Comparison of ENCODE assay signal across 13 mouse cellular contexts in genomic region chr11:55155070-55155421, GRCm38 (mm10). TPM values are rescaled to one million over a fixed set of nuclear protein-coding genes. Genes with fewer than 3 reads are reported as not detected.
DNase-seq lines count a peak whose midpoint lies in the region; ATAC-seq and TF ChIP-seq lines count a peak whose summit lies in the region.
"Had no signal": no experiment of that assay in that cellular context is flagged by ENCODE, and none has a peak within 500 bp of the region (broad histone marks: within the 10 kb centered on the region; RNA-seq: fewer than 3 reads in every experiment).

No protein-coding gene starts in this region.

- H3K9me3 ChIP-seq in kidney, postnatal 0 days (replicated peaks; ENCODE audit: low read length), result no peaks in the 10 kb centered on the region
- H3K9me3 ChIP-seq in hindbrain, embryonic 10.5 days, result no peaks in the 10 kb centered on the region
- H3K9me3 ChIP-seq: forebrain, embryonic 12.5 days; limb, embryonic 10.5 days; midbrain, embryonic 13.5 days had no signal

- no peak overlapping the region for H3K27ac ChIP-seq in kidney, postnatal 0 days
- H3K27ac ChIP-seq in bone marrow, adult 2 months (ENCODE audit: control insufficient read depth, insufficient read depth, low read depth, low read length, poor library complexity), result peak overlapping the region; percentile 68; the same call in 1 of the 2 replicates
- H3K27ac ChIP-seq in spleen, adult 2 months (ENCODE audit: insufficient read depth, low read length), result peak overlapping the region; percentile 69
- no peak overlapping the region for H3K27ac ChIP-seq in hindbrain, embryonic 10.5 days
- H3K27ac ChIP-seq: forebrain, embryonic 12.5 days; limb, embryonic 10.5 days; midbrain, embryonic 13.5 days had no signal

- H3K4me2 ChIP-seq in kidney, postnatal 0 days (ENCODE audit: low read length), result no peak overlapping the region
- H3K4me2 ChIP-seq: forebrain, embryonic 12.5 days; midbrain, embryonic 13.5 days had no signal

- ATAC-seq in kidney, postnatal 0 days (replicated peaks; ENCODE audit: low FRiP score, low read depth), result no peak
- ATAC-seq: intestine, embryonic 16.5 days; midbrain, embryonic 13.5 days had no signal

- no peak for TF ChIP-seq POLR2A in bone marrow, adult 2 months (IDR thresholded peaks at IDR 0.05; ENCODE audit: borderline replicate concordance, control insufficient read depth, low read depth, low read length)
- TF ChIP-seq POLR2A in spleen, adult 2 months (IDR thresholded peaks at IDR 0.05; ENCODE audit: low read depth, low read length), result no peak

- WGBS in kidney, postnatal 0 days, result 34% methylated on average over 6 of the region's 6 CpGs
- 4% methylated on average over 6 of the region's 6 CpGs for WGBS in bone marrow, adult 2 months
- 7% methylated on average over 6 of the region's 6 CpGs for WGBS in spleen, adult 2 months
- 75% methylated on average over 6 of the region's 6 CpGs for WGBS in hindbrain, embryonic 10.5 days

- no peaks in the 10 kb centered on the region for H3K36me3 ChIP-seq in kidney, postnatal 0 days (ENCODE audit: insufficient read depth, low read length)
- no peaks in the 10 kb centered on the region for H3K36me3 ChIP-seq in spleen, adult 2 months (ENCODE audit: control insufficient read depth, insufficient read depth, low read length)
- H3K36me3 ChIP-seq in hindbrain, embryonic 10.5 days, result no peaks in the 10 kb centered on the region
- H3K36me3 ChIP-seq: forebrain, embryonic 12.5 days; limb, embryonic 10.5 days; midbrain, embryonic 13.5 days had no signal

- no peaks in the 10 kb centered on the region for H3K4me1 ChIP-seq in kidney, postnatal 0 days (replicated peaks; ENCODE audit: insufficient read depth, low read length)
- peaks cover 2% of the 10 kb centered on the region; the same call in 1 of the 2 replicates for H3K4me1 ChIP-seq in bone marrow, adult 2 months (ENCODE audit: control insufficient read depth, insufficient read depth, low read length)
- H3K4me1 ChIP-seq in spleen, adult 2 months (ENCODE audit: control insufficient read depth, insufficient read depth, insufficient read length), result peaks cover 14% of the 10 kb centered on the region; the same call in 1 of the 2 replicates
- H3K4me1 ChIP-seq in hindbrain, embryonic 10.5 days (replicated peaks), result no peaks in the 10 kb centered on the region
- H3K4me1 ChIP-seq: forebrain, embryonic 12.5 days; limb, embryonic 10.5 days; midbrain, embryonic 13.5 days had no signal

- no peaks in the 10 kb centered on the region for H3K27me3 ChIP-seq in kidney, postnatal 0 days (ENCODE audit: insufficient read depth, low read length)
- H3K27me3 ChIP-seq in spleen, adult 2 months (ENCODE audit: control insufficient read depth, insufficient read depth, low read length), result no peaks in the 10 kb centered on the region
- no peaks in the 10 kb centered on the region for H3K27me3 ChIP-seq in hindbrain, embryonic 10.5 days (ENCODE audit: insufficient read depth, poor library complexity, severe bottlenecking)
- H3K27me3 ChIP-seq: forebrain, embryonic 12.5 days; midbrain, embryonic 13.5 days had no signal

- no peak overlapping the region for H3K4me3 ChIP-seq in kidney, postnatal 0 days (replicated peaks; ENCODE audit: low read depth, low read length)
- H3K4me3 ChIP-seq in bone marrow, adult 2 months (replicated peaks; ENCODE audit: control insufficient read depth, low read depth, low read length), result no peak overlapping the region
- H3K4me3 ChIP-seq in spleen, adult 2 months (ENCODE audit: extremely low read depth, insufficient read depth, insufficient read length), result no peak overlapping the region
- H3K4me3 ChIP-seq in hindbrain, embryonic 10.5 days, result no peak overlapping the region
- H3K4me3 ChIP-seq: forebrain, embryonic 12.5 days; limb, embryonic 10.5 days; midbrain, embryonic 13.5 days had no signal

- peak; percentile 37 for DNase-seq in kidney, postnatal 0 days (ENCODE audit: low spot score)
- DNase-seq in kidney, postnatal 4 days, result no peak
- DNase-seq in lung, postnatal 14 days, result peak; percentile 22
- DNase-seq in spleen, adult 2 months (ENCODE audit: low read depth in 1 of 2, low spot score in 2 of 2), result peak; percentile 70 to 73
- no peak for DNase-seq in hindbrain, embryonic 10.5 days (ENCODE audit: low spot score)
- DNase-seq in adipocyte (ENCODE audit: low spot score), result no peak
- DNase-seq: adrenal gland, postnatal 36 days had no signal

- H3K9ac ChIP-seq in kidney, postnatal 0 days (ENCODE audit: low read depth, low read length), result no peak overlapping the region
- H3K9ac ChIP-seq: forebrain, embryonic 12.5 days; midbrain, embryonic 13.5 days had no signal

- TF ChIP-seq CTCF in kidney, postnatal 0 days (IDR thresholded peaks at IDR 0.05; ENCODE audit: low read depth), result no peak
- TF ChIP-seq CTCF in bone marrow, adult 2 months (IDR thresholded peaks at IDR 0.05; ENCODE audit: control insufficient read depth, insufficient read depth, low read length), result no peak
- TF ChIP-seq CTCF in spleen, adult 2 months (IDR thresholded peaks at IDR 0.05; ENCODE audit: extremely low read depth, insufficient read depth, insufficient read length, insufficient replicate concordance), result no peak

RNA-seq across cellular contexts. Expression of gene Slc36a3, which starts 3.5 kb away (rescaled TPM):
- polyA plus RNA-seq in kidney, postnatal 0 days (2015; fragmentation: Nextera tagmentation; extraction: Ambion mirVana), result not detected in 2 replicates
- not detected in 2 replicates for polyA plus RNA-seq in bone marrow, adult 2 months (2011; ENCODE audit: insufficient read depth, insufficient read length, low replicate concordance, missing spikeins)
- polyA plus RNA-seq in spleen, adult 2 months (2012; rRNA removed), result 1.4 and 1.6 TPM in 2 replicates
- polyA plus RNA-seq in hindbrain, embryonic 10.5 days (2016; fragmentation: Nextera tagmentation; extraction: Ambion mirVana), result not detected in 2 replicates
- polyA plus RNA-seq: forebrain, embryonic 12.5 days; heart, embryonic 14.5 days; intestine, embryonic 16.5 days; limb, embryonic 10.5 days; midbrain, embryonic 13.5 days had no signal

RNA-seq across cellular contexts. Expression of gene Slc36a2, which starts 29.8 kb away (rescaled TPM):
- 0.27 and 0.43 TPM in 2 replicates for polyA plus RNA-seq in kidney, postnatal 0 days (2015; fragmentation: Nextera tagmentation; extraction: Ambion mirVana)
- polyA plus RNA-seq in bone marrow, adult 2 months (2011; ENCODE audit: insufficient read depth, insufficient read length, low replicate concordance, missing spikeins), result 0.85 and 4.3 TPM in 2 replicates
- polyA plus RNA-seq in spleen, adult 2 months (2012; rRNA removed), result 10.2 and 12.8 TPM in 2 replicates
- polyA plus RNA-seq in hindbrain, embryonic 10.5 days (2016; fragmentation: Nextera tagmentation; extraction: Ambion mirVana), result 0.97 and 1.0 TPM in 2 replicates
- polyA plus RNA-seq: forebrain, embryonic 12.5 days had no signal

RNA-seq across cellular contexts. Expression of gene Slc36a1, which starts 49.1 kb away (rescaled TPM):
- polyA plus RNA-seq in kidney, postnatal 0 days (2015; fragmentation: Nextera tagmentation; extraction: Ambion mirVana), result 1.9 and 2.1 TPM in 2 replicates
- polyA plus RNA-seq in bone marrow, adult 2 months (2011; ENCODE audit: insufficient read depth, insufficient read length, low replicate concordance, missing spikeins), result 6.9 and 19.1 TPM in 2 replicates
- polyA plus RNA-seq in spleen, adult 2 months (2012; rRNA removed), result 25.7 and 26.0 TPM in 2 replicates
- polyA plus RNA-seq in hindbrain, embryonic 10.5 days (2016; fragmentation: Nextera tagmentation; extraction: Ambion mirVana), result 1.6 TPM in 2 replicates

RNA-seq across cellular contexts. Expression of gene Gm2a, which starts 57.1 kb away (rescaled TPM):
- 57.6 and 59.8 TPM in 2 replicates for polyA plus RNA-seq in kidney, postnatal 0 days (2015; fragmentation: Nextera tagmentation; extraction: Ambion mirVana)
- 7.6 and 20.8 TPM in 2 replicates for polyA plus RNA-seq in bone marrow, adult 2 months (2011; ENCODE audit: insufficient read depth, insufficient read length, low replicate concordance, missing spikeins)
- 98.3 and 128 TPM in 2 replicates for polyA plus RNA-seq in spleen, adult 2 months (2012; rRNA removed)
- 10.7 and 13.0 TPM in 2 replicates for polyA plus RNA-seq in hindbrain, embryonic 10.5 days (2016; fragmentation: Nextera tagmentation; extraction: Ambion mirVana)

Comparison
In these comparisons a context has a peak if more than half of its experiments do, and no peak if none do; other contexts are left out.
1. DNase-seq: peak in kidney, postnatal 0 days (single experiment), lung, postnatal 14 days (single experiment) and spleen, adult 2 months (2 of 2); none in kidney, postnatal 4 days (0 of 2), hindbrain, embryonic 10.5 days (single experiment) and adipocyte (single experiment).
2. H3K27ac ChIP-seq: peak in bone marrow, adult 2 months (single experiment) and spleen, adult 2 months (single experiment); none in kidney, postnatal 0 days (single experiment) and hindbrain, embryonic 10.5 days (single experiment).